Mouse (Mus musculus) intestine, embryonic 15.5 days (tissue): ENCODE results near the gene Rhobtb3. TPM values are rescaled to one million over a fixed set of nuclear protein-coding genes. Genes with fewer than 3 reads are reported as not detected.

ENCODE experiments used
- ATAC-seq: fragments of 200-750 bp; cut with Nextera tagmentation; 2 replicates; pipeline ENCODE4 v1.8.0; 2017; ENCODE audit warnings: moderate TSS enrichment, moderate library complexity
- H3K27ac ChIP-seq: fragments of 300-500 bp; sonication (generic); 2 replicates; pipeline ENCODE4 v1.5.1; 2015; ENCODE audit warnings: mild to moderate bottlenecking, inconsistent platforms
- H3K27me3 ChIP-seq: fragments of 300-500 bp; sonication (generic); replicated peaks from 2 replicates; pipeline ENCODE4 v1.6.1; 2015; ENCODE audit warnings: inconsistent platforms
- H3K36me3 ChIP-seq: fragments of 300-500 bp; sonication (generic); 2 replicates; pipeline ENCODE4 v1.6.1; 2015; ENCODE audit warnings: inconsistent platforms
- H3K4me1 ChIP-seq: fragments of 300-500 bp; sonication (generic); replicated peaks from 2 replicates; pipeline ENCODE4 v1.6.1; 2015; ENCODE audit warnings: inconsistent platforms
- H3K4me2 ChIP-seq: fragments of 300-500 bp; sonication (generic); replicated peaks from 2 replicates; pipeline ENCODE4 v1.6.1; 2015; ENCODE audit warnings: mild to moderate bottlenecking, inconsistent platforms
- H3K4me3 ChIP-seq: fragments of 300-500 bp; sonication (generic); replicated peaks from 2 replicates; pipeline ENCODE4 v1.5.1; 2015; ENCODE audit warnings: inconsistent platforms
- H3K9ac ChIP-seq: fragments of 300-500 bp; sonication (generic); 2 replicates; pipeline ENCODE4 v1.6.1; 2015; ENCODE audit warnings: inconsistent platforms
- H3K9me3 ChIP-seq: fragments of 300-500 bp; sonication (generic); 2 replicates; pipeline ENCODE4 v1.6.1; 2016; ENCODE audit warnings: inconsistent platforms
- WGBS: fragments of 180-500 bp; shearing (Covaris S2); methylation state at CpG from one replicate; pipeline ENCODE4 v1.1.7; 2015; 5-methylcytosine and 5-hydroxymethylcytosine counted together
- polyA plus RNA-seq: library from polyadenylated mRNA; unstranded; fragments of >200 nt; fragmentation: Nextera tagmentation; extraction: Ambion mirVana; gene quantifications from 2 replicates; pipeline ENCODE4 v1.2.1, GENCODE M21; 2015

Rhobtb3 gene
- polyA plus RNA-seq, 1 experiment from 2014 or later = 31.1 TPM

DNA sequence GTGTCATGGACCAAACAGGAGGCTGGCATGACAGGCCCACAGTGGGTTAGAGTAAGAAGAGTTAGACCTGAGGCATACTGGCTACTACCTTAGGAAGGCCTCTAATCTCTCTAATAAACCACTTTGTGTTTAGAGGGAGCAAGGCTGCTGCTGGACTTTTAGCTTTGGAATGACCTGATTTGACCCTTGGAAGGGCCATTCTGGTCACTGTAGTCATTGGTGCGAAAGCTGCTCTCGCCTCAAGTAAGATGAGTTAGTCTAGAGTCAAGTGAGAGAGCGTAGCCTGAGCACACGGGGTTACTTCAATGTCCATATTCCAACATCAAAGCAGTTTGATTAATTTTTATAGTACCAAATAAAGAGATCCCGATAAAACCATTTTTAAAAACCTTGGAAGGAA, 100.4 kb downstream of the Rhobtb3 start:
- no peak overlapping the region for H3K9ac ChIP-seq
- H3K36me3 ChIP-seq = no peaks in the 10 kb centered on the region; the same call in 1 of the 2 replicates
- H3K27me3 ChIP-seq = no peaks in the 10 kb centered on the region
- H3K4me2 ChIP-seq = no peak overlapping the region
- H3K4me3 ChIP-seq = no peak overlapping the region
- no peak overlapping the region for H3K27ac ChIP-seq
- ATAC-seq = no peak
- H3K4me1 ChIP-seq = peaks cover 22% of the 10 kb centered on the region; the same call in 1 of the 2 replicates
- no peaks in the 10 kb centered on the region for H3K9me3 ChIP-seq
- 86% methylated on average over 5 of the region's 5 CpGs for WGBS

DNA sequence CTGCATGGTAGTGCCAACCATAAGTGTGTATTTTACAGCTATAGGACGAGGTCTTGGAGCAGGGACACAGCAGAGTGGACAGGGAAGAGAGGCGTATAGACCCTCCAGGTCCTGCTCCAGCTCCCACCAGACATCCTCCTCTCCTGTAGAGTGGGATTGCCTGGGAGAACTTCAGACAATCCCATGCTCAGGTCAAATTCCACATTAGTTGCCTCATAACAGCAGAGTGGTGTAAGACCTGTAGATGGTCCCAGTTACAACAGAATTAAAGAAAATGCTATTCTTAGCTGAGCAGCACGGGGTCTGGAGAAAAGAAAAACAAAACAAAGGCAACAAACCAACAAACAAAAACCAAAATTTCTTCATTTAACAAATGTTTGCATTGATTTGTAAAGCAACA, 101.8 kb downstream of the Rhobtb3 start:
- Histone ChIP-seq H3K27ac (no peak overlapping the region), H3K4me1 (peaks cover 22% of the 10 kb centered on the region; the same call in 1 of the 2 replicates), H3K27me3 (no peaks in the 10 kb centered on the region), H3K4me2 (peak overlapping the region; percentile 74), H3K4me3 (peak overlapping the region; percentile 60), H3K36me3 (no peaks in the 10 kb centered on the region), H3K9ac (no peak overlapping the region), H3K9me3 (no peaks in the 10 kb centered on the region)
- 0 out of 2 replicates have a peak, but pooled peaks have one; percentile 14 for ATAC-seq
- 73% methylated on average over 3 of the region's 3 CpGs for WGBS

DNA sequence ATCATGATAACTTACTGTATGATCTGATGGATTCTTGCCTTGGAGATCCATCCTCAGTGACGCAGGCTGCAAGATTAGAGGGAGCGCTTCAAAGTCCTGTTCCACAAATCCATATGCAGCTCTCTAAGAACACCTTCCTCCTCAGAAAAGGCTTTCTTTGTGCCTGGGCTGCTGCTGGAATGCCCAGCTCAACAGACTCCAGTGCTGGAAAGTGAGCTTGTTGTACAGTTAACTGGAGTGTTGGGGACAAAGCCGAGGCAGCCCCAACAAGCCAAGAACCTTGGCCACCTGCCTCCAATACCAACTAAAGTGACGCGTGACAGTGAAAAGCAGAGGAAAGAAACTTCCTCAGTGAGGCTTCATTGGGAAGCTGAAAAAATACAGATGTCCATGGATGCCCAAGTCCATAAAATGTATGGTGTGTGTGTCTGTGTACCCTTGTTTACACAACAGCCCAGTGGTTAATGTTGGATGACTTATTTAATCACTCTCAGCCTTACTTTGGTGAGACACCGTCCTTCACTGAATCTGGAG, 102.9 kb downstream of the Rhobtb3 start:
- ATAC-seq = no peak
- H3K4me3 ChIP-seq = peak overlapping the region; percentile 60
- peak overlapping the region; percentile 83 for H3K27ac ChIP-seq
- peak overlapping the region; percentile 74 for H3K4me2 ChIP-seq
- H3K27me3 ChIP-seq = no peaks in the 10 kb centered on the region
- H3K9me3 ChIP-seq = no peaks in the 10 kb centered on the region
- 38% methylated on average over 6 of the region's 6 CpGs for WGBS
- H3K4me1 ChIP-seq = peaks cover 25% of the 10 kb centered on the region
- H3K36me3 ChIP-seq = no peaks in the 10 kb centered on the region
- H3K9ac ChIP-seq = peak overlapping the region; percentile 65

DNA sequence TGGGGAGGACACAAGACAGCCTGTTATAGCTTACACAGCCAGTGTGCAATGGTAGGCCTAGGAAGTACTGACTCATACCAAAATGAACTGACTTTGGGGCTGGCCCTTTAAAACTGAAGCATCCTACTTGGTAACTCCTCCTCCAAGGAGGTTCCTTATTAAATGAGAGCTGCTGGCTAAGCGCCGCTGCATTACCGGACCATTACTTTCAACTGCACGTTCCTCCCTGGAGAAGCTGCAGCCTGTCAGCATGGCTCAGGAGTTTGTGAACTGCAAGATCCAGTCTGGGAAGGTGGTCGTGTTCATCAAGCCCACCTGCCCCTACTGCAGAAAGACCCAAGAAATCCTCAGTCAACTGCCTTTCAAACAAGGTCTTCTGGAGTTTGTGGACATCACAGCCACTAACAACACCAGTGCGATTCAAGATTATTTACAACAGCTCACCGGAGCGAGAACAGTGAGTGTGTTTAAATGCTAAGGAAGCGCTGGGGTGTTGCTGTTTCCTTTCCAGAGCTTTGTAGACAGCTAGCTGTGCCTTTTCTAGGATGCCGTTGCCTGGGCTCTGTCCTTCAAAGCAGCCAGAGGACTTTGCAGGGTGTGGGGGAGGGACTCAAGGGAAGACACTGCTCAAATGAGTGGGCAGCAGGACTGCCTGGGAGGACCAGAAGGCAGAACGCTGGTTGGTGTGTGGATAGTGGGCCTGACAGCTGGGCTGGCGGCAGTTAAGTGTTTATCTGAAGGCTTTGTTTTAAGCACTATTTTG, 103.8 kb downstream of the Rhobtb3 start, which contains the start of gene Glrx:
TSS of gene Glrx (plus strand) at position 150 of the 763 bp plus-strand sequence.
- H3K4me1 ChIP-seq = peaks cover 25% of the 10 kb centered on the region
- H3K9ac ChIP-seq = peak within 1 kb of the TSS; percentile 65
- no peaks in the 10 kb centered on the region for H3K27me3 ChIP-seq
- H3K9me3 ChIP-seq = no peaks in the 10 kb centered on the region
- H3K4me2 ChIP-seq = peak within 1 kb of the TSS; percentile 74
- WGBS = under 1% methylated on average over 12 of the region's 12 CpGs
- H3K27ac ChIP-seq = peak within 1 kb of the TSS; percentile 83
- H3K36me3 ChIP-seq = no peaks in the 10 kb centered on the region
- H3K4me3 ChIP-seq = peak within 1 kb of the TSS; percentile 60
- ATAC-seq = peak; percentile 76

DNA sequence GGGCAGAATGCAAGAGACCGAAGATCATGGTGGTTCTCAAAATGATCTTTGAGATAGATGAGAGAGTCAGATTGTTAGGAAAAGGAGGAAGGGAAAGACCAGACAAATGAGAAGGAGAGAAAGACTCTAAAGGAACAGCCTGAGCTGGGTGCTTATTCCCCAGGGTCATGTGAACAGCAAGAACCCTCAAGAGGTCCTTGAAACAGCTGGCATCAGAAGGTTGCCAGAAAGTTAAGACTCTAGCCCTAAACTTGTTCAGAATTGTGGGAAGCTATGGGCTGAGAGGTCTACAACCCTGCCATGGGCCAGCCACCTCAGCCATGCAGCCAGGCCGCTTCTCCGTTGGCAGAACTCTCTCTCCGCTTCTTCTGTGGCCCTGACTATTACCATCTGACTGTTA, 105.2 kb downstream of the Rhobtb3 start:
- Histone ChIP-seq H3K9me3 (no peaks in the 10 kb centered on the region), H3K4me3 (no peak overlapping the region), H3K36me3 (no peaks in the 10 kb centered on the region), H3K4me1 (peaks cover 25% of the 10 kb centered on the region), H3K27me3 (no peaks in the 10 kb centered on the region), H3K9ac (no peak overlapping the region), H3K27ac (0 out of 2 replicates have a peak overlapping the region, but pooled peaks have one; percentile 40), H3K4me2 (no peak overlapping the region)
- no peak for ATAC-seq
- WGBS = 88% methylated on average over 4 of the region's 4 CpGs

DNA sequence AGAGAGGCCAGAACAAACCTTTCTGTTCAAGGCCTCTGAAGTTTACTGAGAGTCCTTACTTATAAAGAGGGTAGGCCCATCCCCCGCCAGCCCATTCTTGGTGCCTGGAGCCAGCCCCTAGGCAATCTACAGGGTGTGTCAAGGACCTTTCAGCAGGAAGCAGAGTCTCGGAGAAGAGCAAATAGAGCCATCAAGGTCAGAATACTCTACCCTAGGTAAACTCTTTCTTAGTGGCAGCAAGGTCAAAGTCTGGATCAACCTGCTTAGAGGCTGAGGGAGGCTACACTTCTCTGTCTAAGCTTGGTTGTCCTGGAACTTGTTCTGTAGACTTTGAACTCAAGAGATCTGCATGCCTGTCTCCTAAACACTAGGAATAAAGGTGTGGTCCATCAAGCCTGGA, 108.3 kb downstream of the Rhobtb3 start:
- H3K9ac ChIP-seq = no peak overlapping the region
- peak overlapping the region; percentile 58; the same call in 1 of the 2 replicates for H3K27ac ChIP-seq
- H3K4me3 ChIP-seq = no peak overlapping the region
- peak; percentile 76 for ATAC-seq
- no peaks in the 10 kb centered on the region for H3K9me3 ChIP-seq
- peaks cover 10% of the 10 kb centered on the region; the same call in 1 of the 2 replicates for H3K4me1 ChIP-seq
- H3K27me3 ChIP-seq = no peaks in the 10 kb centered on the region
- H3K4me2 ChIP-seq = no peak overlapping the region
- 45% methylated on average over 2 of the region's 2 CpGs for WGBS
- no peaks in the 10 kb centered on the region for H3K36me3 ChIP-seq

DNA sequence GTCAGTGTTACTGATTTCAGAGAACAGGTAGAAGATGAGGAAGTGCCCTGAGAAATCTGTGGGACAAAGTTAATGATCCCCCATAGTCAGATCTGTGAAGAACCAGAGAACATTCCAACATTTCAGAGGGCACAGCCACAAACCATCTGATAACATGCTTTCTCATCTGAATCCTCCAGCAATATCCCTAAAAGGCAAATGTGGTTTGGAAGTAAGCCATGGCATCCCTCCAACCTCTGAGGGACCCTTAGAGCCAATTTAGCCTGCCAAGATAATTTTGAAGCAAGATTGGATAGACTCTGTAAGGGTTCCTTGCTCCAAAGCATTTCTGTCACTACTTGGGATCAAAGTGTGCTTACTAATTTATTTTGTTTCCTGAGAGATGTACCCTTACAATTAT, 110.2 kb downstream of the Rhobtb3 start:
- no peaks in the 10 kb centered on the region for H3K36me3 ChIP-seq
- no peak overlapping the region for H3K4me3 ChIP-seq
- peaks cover 3% of the 10 kb centered on the region; the same call in 1 of the 2 replicates for H3K4me1 ChIP-seq
- H3K27me3 ChIP-seq = no peaks in the 10 kb centered on the region
- H3K9ac ChIP-seq = no peak overlapping the region
- no peak overlapping the region for H3K4me2 ChIP-seq
- H3K9me3 ChIP-seq = no peaks in the 10 kb centered on the region
- ATAC-seq = no peak
- H3K27ac ChIP-seq = no peak overlapping the region

DNA sequence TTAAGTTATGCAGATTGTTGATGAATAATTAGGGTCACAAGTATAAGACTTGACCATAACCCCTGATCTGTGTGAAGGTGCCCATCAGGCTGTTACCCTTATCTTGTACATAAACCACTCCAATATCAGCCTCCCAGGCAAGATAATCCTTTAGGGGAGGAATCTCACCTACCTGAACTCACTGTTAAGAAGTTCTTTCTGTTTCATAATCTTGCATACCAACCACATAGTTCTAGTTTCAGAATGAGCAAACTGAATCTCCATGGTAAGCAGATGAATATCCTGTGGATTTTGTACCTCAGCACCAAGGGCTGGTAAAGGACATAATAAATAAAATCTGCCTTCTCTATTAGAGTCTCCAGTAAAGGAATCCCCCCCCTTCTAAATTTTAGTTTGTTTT, 111.0 kb downstream of the Rhobtb3 start:
- Histone ChIP-seq H3K9me3 (no peaks in the 10 kb centered on the region), H3K36me3 (no peaks in the 10 kb centered on the region), H3K4me3 (no peak overlapping the region), H3K27me3 (no peaks in the 10 kb centered on the region), H3K27ac (no peak overlapping the region), H3K4me1 (peaks cover 3% of the 10 kb centered on the region; the same call in 1 of the 2 replicates), H3K9ac (no peak overlapping the region), H3K4me2 (no peak overlapping the region)
- ATAC-seq = no peak

DNA sequence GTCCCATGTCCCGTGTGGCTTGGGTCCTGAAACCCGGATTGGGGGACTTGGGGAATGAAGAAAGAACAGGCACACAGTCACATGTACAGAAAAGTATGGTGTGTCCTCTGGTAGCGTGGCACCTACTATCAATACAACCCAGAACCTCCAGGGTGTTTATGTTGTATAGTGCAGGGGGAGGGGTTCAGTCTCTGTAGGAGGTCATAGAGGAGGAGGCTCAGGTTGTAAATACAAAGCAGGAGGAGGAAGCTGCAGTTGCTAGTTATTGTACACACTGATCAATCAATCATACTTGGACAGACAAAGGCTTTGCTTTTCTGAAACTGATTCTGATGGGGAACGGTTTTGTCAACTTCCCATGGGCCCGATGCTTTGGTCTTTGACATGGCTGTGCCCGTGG, 112.0 kb downstream of the Rhobtb3 start:
- no peaks in the 10 kb centered on the region for H3K36me3 ChIP-seq
- no peak overlapping the region for H3K27ac ChIP-seq
- H3K9me3 ChIP-seq = no peaks in the 10 kb centered on the region
- no peaks in the 10 kb centered on the region for H3K27me3 ChIP-seq
- peaks cover under 1% of the 10 kb centered on the region; the same call in 1 of the 2 replicates for H3K4me1 ChIP-seq
- H3K4me3 ChIP-seq = no peak overlapping the region
- ATAC-seq = no peak
- WGBS = 72% methylated on average over 6 of the region's 6 CpGs
- no peak overlapping the region for H3K4me2 ChIP-seq
- no peak overlapping the region for H3K9ac ChIP-seq

DNA sequence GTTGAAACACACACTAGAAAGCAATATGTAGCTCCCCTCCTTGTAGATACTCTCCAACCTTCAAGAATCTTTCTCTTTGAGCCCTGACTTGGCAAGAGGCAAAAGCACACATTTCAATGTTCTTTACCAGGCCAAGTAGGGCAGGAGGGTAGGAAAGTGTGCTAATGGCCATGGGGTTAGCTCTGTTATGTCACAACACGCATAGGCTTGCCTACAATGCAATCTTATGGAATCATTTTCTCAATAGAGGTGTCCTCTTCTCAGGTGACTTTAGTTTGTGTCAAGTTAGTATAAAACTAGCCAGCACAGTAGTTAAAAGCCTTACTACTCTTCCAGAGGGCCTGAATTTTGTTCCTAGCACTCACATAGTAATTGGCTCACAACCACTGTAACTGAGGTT, 113.0 kb downstream of the Rhobtb3 start:
- H3K27ac ChIP-seq = no peak overlapping the region
- no peaks in the 10 kb centered on the region for H3K9me3 ChIP-seq
- H3K36me3 ChIP-seq = no peaks in the 10 kb centered on the region
- 82% methylated on average over 1 of the region's 1 CpGs for WGBS
- H3K4me3 ChIP-seq = no peak overlapping the region
- H3K9ac ChIP-seq = no peak overlapping the region
- no peaks in the 10 kb centered on the region for H3K4me1 ChIP-seq
- H3K27me3 ChIP-seq = no peaks in the 10 kb centered on the region
- no peak for ATAC-seq
- H3K4me2 ChIP-seq = no peak overlapping the region

DNA sequence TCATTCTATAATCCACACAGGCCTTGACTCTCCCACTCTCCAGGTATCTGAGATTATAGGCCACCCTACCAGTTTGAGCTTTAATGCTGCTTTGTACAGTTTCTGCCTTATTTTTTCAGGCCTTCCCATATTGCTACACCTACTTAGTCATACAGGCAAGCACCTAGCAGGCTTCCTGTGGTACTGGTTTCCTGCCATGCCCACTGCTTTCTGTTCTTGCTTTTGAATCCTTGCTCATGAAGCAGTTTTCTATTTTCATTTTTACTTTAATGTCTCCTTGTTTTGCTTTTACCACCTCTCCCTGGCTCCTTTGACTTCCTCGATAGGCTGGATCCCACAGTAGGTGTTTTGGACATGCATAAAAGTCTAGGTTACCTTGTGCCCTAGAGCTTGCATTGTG, 118.3 kb downstream of the Rhobtb3 start:
- no peak for ATAC-seq
- WGBS = 95% methylated on average over 1 of the region's 1 CpGs
- H3K9ac ChIP-seq = no peak overlapping the region
- H3K36me3 ChIP-seq = no peaks in the 10 kb centered on the region
- H3K4me2 ChIP-seq = no peak overlapping the region
- no peak overlapping the region for H3K27ac ChIP-seq
- H3K9me3 ChIP-seq = no peaks in the 10 kb centered on the region
- H3K27me3 ChIP-seq = no peaks in the 10 kb centered on the region
- no peaks in the 10 kb centered on the region for H3K4me1 ChIP-seq
- no peak overlapping the region for H3K4me3 ChIP-seq

DNA sequence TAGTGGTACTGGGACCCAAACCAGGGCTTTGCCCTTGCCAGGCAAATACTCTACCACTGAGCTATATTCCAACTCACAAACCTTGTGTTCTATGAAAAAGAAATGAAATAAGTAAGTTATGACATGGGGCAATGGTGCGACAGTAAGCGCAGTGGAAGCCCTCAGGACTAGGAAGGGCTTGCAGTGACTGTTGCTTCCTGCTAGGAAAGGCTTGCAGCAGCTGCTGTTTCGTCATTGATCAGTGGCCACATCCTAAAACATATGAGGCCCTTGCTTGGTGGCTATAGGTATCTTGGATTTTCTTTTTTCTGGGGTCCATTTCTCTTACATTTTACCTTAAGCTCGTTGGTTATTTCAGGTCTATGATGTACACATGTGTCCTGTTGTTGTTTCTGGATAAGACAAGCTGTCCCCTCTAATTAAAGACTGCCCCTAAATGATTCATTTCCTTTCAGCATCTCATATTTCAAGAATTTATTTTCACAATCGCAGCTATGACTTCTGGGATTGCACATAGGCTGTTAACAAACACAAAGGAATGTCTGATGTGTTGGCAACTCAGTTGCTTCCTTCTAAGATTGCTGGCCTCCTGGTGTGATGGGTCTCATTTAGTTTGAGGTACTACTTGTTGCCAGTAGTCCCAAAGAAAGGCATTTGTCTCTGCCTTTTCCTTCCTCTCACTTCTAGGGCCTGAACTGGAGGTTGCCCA, 119.0 kb downstream of the Rhobtb3 start:
- Histone ChIP-seq H3K36me3 (no peaks in the 10 kb centered on the region), H3K4me3 (no peak overlapping the region), H3K4me2 (no peak overlapping the region), H3K9ac (no peak overlapping the region), H3K27ac (no peak overlapping the region), H3K27me3 (no peaks in the 10 kb centered on the region), H3K9me3 (no peaks in the 10 kb centered on the region), H3K4me1 (no peaks in the 10 kb centered on the region)
- ATAC-seq = no peak
- WGBS = 78% methylated on average over 5 of the region's 5 CpGs
